Mouse (Mus musculus) midbrain, embryonic 11.5 days (tissue): ENCODE measurements around the gene Vwa3a. TPM values are rescaled to one million over a fixed set of nuclear protein-coding genes. Genes with fewer than 3 reads are reported as not detected.

Source experiments
- ATAC-seq: fragments of 200-750 bp; cut with Nextera tagmentation; 2 replicates; pipeline ENCODE4 v1.8.0; 2017; ENCODE audit warnings: moderate TSS enrichment, moderate library complexity; ENCODE audit not compliant: low FRiP score
- DNase-seq: peaks from one replicate; pipeline ENCODE4 v3.0.0; 2015; ENCODE audit warnings: low spot score; ENCODE audit errors: missing footprints
- H3K27ac ChIP-seq: fragments of 300-500 bp; sonication (generic); 2 replicates; pipeline ENCODE4 v1.5.1; 2014; ENCODE audit warnings: low read depth, low read length
- H3K27me3 ChIP-seq: fragments of 300-500 bp; sonication (generic); 2 replicates; pipeline ENCODE4 v1.6.1; 2014; ENCODE audit warnings: mild to moderate bottlenecking, low read length, moderate library complexity, mixed read lengths; ENCODE audit not compliant: control insufficient read depth, insufficient read depth
- H3K36me3 ChIP-seq: fragments of 300-500 bp; sonication (generic); 2 replicates; pipeline ENCODE4 v1.6.1; 2014; ENCODE audit warnings: mild to moderate bottlenecking, low read length, moderate library complexity, mixed read lengths; ENCODE audit not compliant: control insufficient read depth, insufficient read depth
- H3K4me1 ChIP-seq: fragments of 300-500 bp; sonication (generic); 2 replicates; pipeline ENCODE4 v1.6.1; 2014; ENCODE audit warnings: low read length; ENCODE audit not compliant: control insufficient read depth, insufficient read depth
- H3K4me2 ChIP-seq: fragments of 300-500 bp; sonication (generic); 2 replicates; pipeline ENCODE4 v1.6.1; 2014; ENCODE audit warnings: mild to moderate bottlenecking, moderate library complexity
- H3K4me3 ChIP-seq: fragments of 300-500 bp; sonication (generic); 2 replicates; pipeline ENCODE4 v1.5.1; 2014; ENCODE audit warnings: low read depth, low read length
- H3K9ac ChIP-seq: fragments of 300-500 bp; sonication (generic); 2 replicates; pipeline ENCODE4 v1.6.1; 2014; ENCODE audit warnings: low read length
- H3K9me3 ChIP-seq: fragments of 300-500 bp; sonication (generic); 2 replicates; pipeline ENCODE4 v1.6.1; 2016; ENCODE audit warnings: low read length; ENCODE audit not compliant: control insufficient read depth
- WGBS: fragments of 180-500 bp; shearing (Covaris S2); extraction: QIAGEN DNeasy Blood & Tissue Kit; methylation state at CpG from one replicate; pipeline ENCODE4 v1.1.7; 2014; 5-methylcytosine and 5-hydroxymethylcytosine counted together
- polyA plus RNA-seq: library from polyadenylated mRNA; unstranded; fragments of >200 nt; fragmentation: Nextera tagmentation; extraction: Ambion mirVana; gene quantifications from 2 replicates; pipeline ENCODE4 v1.2.1, GENCODE M21; 2014

Vwa3a gene
- polyA plus RNA-seq, 1 experiment from 2014 or later = 0.08 TPM

DNA sequence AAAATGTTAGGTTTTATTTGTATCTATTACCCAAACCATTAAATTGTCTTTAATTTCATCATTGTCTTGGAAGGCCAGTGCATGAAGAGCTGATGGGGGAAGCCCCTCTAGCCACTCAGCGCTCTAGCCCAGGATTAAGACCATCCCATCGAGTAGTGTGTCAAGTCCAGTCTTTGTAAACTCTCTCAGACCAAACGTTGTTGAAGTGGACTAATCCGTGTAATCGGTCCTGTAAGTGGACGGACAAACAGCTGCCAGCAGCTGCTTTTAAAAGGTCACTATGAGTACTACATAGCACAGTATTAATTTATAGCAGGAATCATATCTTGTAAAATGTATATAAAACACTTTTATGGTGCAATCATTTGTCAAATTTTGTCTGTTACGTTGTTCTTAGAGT is 6.2 kb upstream of the Vwa3a start:
- DNase-seq (no peak), ATAC-seq (no peak)
- Histone ChIP-seq H3K9me3 (no peaks in the 10 kb centered on the region), H3K4me1 (no peaks in the 10 kb centered on the region), H3K27me3 (no peaks in the 10 kb centered on the region), H3K4me3 (no peak overlapping the region), H3K4me2 (no peak overlapping the region), H3K9ac (no peak overlapping the region), H3K27ac (no peak overlapping the region), H3K36me3 (no peaks in the 10 kb centered on the region)
- 85% methylated on average over 7 of the region's 7 CpGs for WGBS

- WGBS = 5% methylated on average over 5 of the region's 5 CpGs
- Histone ChIP-seq H3K9me3 (no peaks in the 10 kb centered on the region), H3K27me3 (no peaks in the 10 kb centered on the region), H3K27ac (no peak overlapping the region), H3K36me3 (no peaks in the 10 kb centered on the region), H3K4me2 (no peak overlapping the region), H3K9ac (no peak overlapping the region), H3K4me3 (no peak overlapping the region), H3K4me1 (peaks cover 7% of the 10 kb centered on the region)
- ATAC-seq = peak; percentile 67
- no peak for DNase-seq
These were observed 512 bp downstream of the Vwa3a start for GRCm38 (mm10) chr7:120739558-120740101.

GRCm38 (mm10) chr7:120743366-120744351 is 4.5 kb downstream of the Vwa3a start:
- peaks cover 7% of the 10 kb centered on the region for H3K4me1 ChIP-seq
- no peak for ATAC-seq
- H3K4me3 ChIP-seq = no peak overlapping the region
- no peaks in the 10 kb centered on the region for H3K9me3 ChIP-seq
- no peak overlapping the region for H3K4me2 ChIP-seq
- H3K9ac ChIP-seq = no peak overlapping the region
- WGBS = 80% methylated on average over 14 of the region's 14 CpGs
- no peak for DNase-seq
- H3K27ac ChIP-seq = no peak overlapping the region
- H3K36me3 ChIP-seq = no peaks in the 10 kb centered on the region
- H3K27me3 ChIP-seq = no peaks in the 10 kb centered on the region

GRCm38 (mm10) chr7:120744606-120745005 is 5.5 kb downstream of the Vwa3a start:
- ATAC-seq = no peak
- no peaks in the 10 kb centered on the region for H3K9me3 ChIP-seq
- 92% methylated on average over 6 of the region's 6 CpGs for WGBS
- H3K4me2 ChIP-seq = no peak overlapping the region
- peaks cover 5% of the 10 kb centered on the region for H3K4me1 ChIP-seq
- peak; percentile 61 for DNase-seq
- no peak overlapping the region for H3K4me3 ChIP-seq
- H3K27me3 ChIP-seq = no peaks in the 10 kb centered on the region
- no peaks in the 10 kb centered on the region for H3K36me3 ChIP-seq
- no peak overlapping the region for H3K9ac ChIP-seq
- no peak overlapping the region for H3K27ac ChIP-seq

DNA sequence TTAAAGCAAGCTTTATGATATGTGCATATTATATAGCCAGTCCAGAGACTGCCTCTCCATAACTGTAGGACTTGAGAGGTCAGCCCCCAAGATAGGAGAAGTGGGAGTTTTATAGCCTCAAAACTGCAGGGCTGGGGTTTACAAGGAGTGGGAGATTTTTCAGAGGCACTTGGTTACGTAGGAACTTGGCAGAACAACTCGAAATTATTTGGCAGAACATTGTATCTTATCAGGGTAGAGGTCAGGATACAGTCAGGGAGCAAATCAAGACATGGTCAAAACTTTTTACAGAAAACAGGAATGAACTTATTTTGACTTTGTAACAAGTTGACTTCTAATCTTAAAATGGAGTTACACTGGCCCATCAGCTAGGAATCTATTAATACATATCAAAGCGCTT is 6.9 kb downstream of the Vwa3a start:
- no peak for ATAC-seq
- no peaks in the 10 kb centered on the region for H3K36me3 ChIP-seq
- no peaks in the 10 kb centered on the region for H3K9me3 ChIP-seq

DNA sequence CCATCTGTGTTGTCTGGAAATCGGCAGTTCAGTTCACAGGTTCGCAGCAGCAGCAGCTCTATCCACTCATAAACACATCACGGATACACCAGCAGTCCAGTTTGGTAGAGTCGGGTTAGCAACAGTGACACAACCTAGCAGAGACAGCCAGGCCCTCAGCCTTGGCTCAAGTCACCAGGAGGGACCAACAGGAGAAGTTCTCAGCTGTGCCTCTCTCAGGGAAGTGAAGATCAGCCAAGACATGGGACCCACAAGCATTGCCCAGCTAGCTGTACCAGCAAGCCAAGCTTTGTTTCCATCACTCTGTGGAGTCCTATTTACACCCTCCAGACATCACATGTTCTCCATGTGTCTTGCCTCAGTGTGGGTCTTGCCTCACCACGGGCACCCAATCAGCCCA is 7.7 kb downstream of the Vwa3a start:
- H3K36me3 ChIP-seq = no peaks in the 10 kb centered on the region
- peak; percentile 17 for DNase-seq

More for the DNA sequence above, 6.9 kb downstream of the Vwa3a start:
- H3K4me2 ChIP-seq = no peak overlapping the region
- H3K27ac ChIP-seq = no peak overlapping the region
- no peak for DNase-seq
- no peak overlapping the region for H3K9ac ChIP-seq
- WGBS = 81% methylated on average over 3 of the region's 3 CpGs
- no peaks in the 10 kb centered on the region for H3K27me3 ChIP-seq
- H3K4me1 ChIP-seq = no peaks in the 10 kb centered on the region
- H3K4me3 ChIP-seq = no peak overlapping the region

DNA sequence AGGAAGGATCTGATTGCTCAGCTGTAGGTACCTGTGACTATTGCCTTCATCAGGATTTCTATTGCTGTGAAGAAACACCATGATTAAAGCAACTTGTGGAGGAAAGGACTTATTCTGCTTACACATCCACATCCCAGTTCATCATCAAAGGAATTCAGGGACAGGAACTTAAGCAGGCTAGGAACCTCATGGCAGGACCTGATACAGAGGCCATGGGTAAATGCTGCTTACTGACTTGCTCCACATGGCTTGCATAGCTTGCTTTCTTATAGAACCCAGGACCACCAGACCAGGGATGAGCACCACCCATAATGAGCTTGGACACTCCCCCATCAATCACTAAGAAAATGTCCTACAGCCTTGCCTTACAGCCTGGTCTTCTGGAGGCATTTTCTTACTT is 9.4 kb downstream of the Vwa3a start:
- Histone ChIP-seq H3K4me1 (no peaks in the 10 kb centered on the region), H3K4me3 (no peak overlapping the region), H3K9me3 (no peaks in the 10 kb centered on the region), H3K36me3 (no peaks in the 10 kb centered on the region), H3K27ac (no peak overlapping the region), H3K27me3 (no peaks in the 10 kb centered on the region), H3K4me2 (no peak overlapping the region), H3K9ac (no peak overlapping the region)
- peak; percentile 39 for DNase-seq
- ATAC-seq = no peak

More for the DNA sequence above, 7.7 kb downstream of the Vwa3a start:
- ATAC-seq = no peak
- H3K27ac ChIP-seq = no peak overlapping the region
- H3K4me3 ChIP-seq = no peak overlapping the region
- H3K4me2 ChIP-seq = no peak overlapping the region
- WGBS = 85% methylated on average over 5 of the region's 5 CpGs
- H3K4me1 ChIP-seq = no peaks in the 10 kb centered on the region
- H3K9ac ChIP-seq = no peak overlapping the region
- no peaks in the 10 kb centered on the region for H3K27me3 ChIP-seq
- no peaks in the 10 kb centered on the region for H3K9me3 ChIP-seq

DNA sequence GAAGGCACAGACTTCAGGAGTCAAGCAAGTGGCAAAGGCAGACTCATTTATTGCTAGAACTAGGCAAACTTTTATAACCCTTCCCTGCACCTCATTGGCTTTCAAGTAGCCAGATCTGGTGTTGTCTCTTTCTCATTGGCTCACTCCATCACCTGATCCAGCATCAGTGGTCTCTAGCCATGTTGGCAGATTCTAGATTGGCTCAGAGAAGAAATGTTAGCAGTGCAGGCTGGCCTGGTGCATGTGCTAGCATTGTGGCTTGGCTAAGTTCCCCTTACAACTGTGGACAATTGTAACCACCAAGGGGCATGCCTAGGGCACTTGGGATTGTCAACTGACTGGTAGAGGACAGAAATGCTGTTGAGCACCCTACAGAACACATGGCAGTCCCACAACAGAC is 12.2 kb downstream of the Vwa3a start:
- no peak overlapping the region for H3K27ac ChIP-seq
- H3K4me2 ChIP-seq = no peak overlapping the region
- H3K9ac ChIP-seq = no peak overlapping the region
- no peaks in the 10 kb centered on the region for H3K36me3 ChIP-seq
- H3K4me1 ChIP-seq = no peaks in the 10 kb centered on the region
- H3K9me3 ChIP-seq = no peaks in the 10 kb centered on the region
- ATAC-seq (no peak), DNase-seq (no peak)
- H3K4me3 ChIP-seq = no peak overlapping the region
- no peaks in the 10 kb centered on the region for H3K27me3 ChIP-seq

DNA sequence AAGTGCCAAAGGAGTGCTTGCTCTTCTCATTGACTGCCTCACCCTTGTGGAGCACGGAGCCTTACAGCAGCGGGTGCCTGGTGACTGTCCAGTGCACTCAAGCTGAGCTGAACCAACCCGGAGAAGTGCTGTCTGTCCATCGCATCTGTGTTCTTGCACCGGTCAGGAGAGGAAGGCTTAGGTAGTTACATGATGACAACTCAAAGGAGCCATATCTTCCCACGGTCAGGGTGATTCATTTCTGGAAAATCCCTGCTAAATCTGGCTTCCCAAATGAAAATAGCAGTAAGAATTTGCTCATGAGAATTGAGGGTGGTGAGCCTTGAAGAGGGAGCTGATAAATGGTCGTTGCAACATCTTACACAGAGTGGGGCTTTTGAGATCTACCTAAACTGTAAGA is 12.8 kb downstream of the Vwa3a start:
- Histone ChIP-seq H3K9me3 (no peaks in the 10 kb centered on the region), H3K9ac (no peak overlapping the region), H3K4me2 (no peak overlapping the region), H3K27me3 (no peaks in the 10 kb centered on the region), H3K27ac (no peak overlapping the region), H3K36me3 (no peaks in the 10 kb centered on the region), H3K4me3 (no peak overlapping the region), H3K4me1 (no peaks in the 10 kb centered on the region)
- ATAC-seq (no peak), DNase-seq (no peak)
- 84% methylated on average over 7 of the region's 7 CpGs for WGBS
